Mouse (Mus musculus): Measurements from ENCODE around the gene Alox15. TPM values are rescaled to one million over a fixed set of nuclear protein-coding genes. Genes with fewer than 3 reads are reported as not detected.

Gene Alox15
- polyA plus RNA-seq (2015; fragmentation: Nextera tagmentation; extraction: Ambion mirVana), result 2.0 TPM in 2 replicates

GRCm38 (mm10) chr11:70351868-70352267 lies at the start of gene Alox15:
TSS of gene Alox15 (minus strand) at chr11:70352031.
- peak within 1 kb of the TSS; percentile 41 for H3K4me3 ChIP-seq (ENCODE audit: low read length)
- H3K4me2 ChIP-seq (replicated peaks; ENCODE audit: low read depth, low read length), result peak within 1 kb of the TSS; percentile 63
- WGBS, result under 1% methylated on average over 19 of the region's 19 CpGs
- H3K27me3 ChIP-seq (ENCODE audit: insufficient read depth, low read length), result peaks cover 41% of the 10 kb centered on the region
- no peaks in the 10 kb centered on the region for H3K9me3 ChIP-seq (ENCODE audit: low read length)
- H3K4me1 ChIP-seq (ENCODE audit: insufficient read depth, low read length), result peaks cover 10% of the 10 kb centered on the region
- H3K9ac ChIP-seq (replicated peaks; ENCODE audit: low read length), result 0 out of 2 replicates have a peak within 1 kb of the TSS, but pooled peaks have one; percentile 27
- no peak for ATAC-seq (ENCODE audit: low FRiP score, low TSS enrichment)
- H3K36me3 ChIP-seq (ENCODE audit: insufficient read depth, low read length), result no peaks in the 10 kb centered on the region
- H3K27ac ChIP-seq (ENCODE audit: low read length), result no peak within 1 kb of the TSS

GRCm38 (mm10) chr11:70389421-70389820 lies 37.6 kb upstream of the Alox15 start:
- H3K9me3 ChIP-seq (ENCODE audit: low read length), result no peaks in the 10 kb centered on the region
- 92% methylated on average over 5 of the region's 5 CpGs for WGBS
- peaks cover 21% of the 10 kb centered on the region for H3K36me3 ChIP-seq (ENCODE audit: insufficient read depth, low read length)
- no peak overlapping the region for H3K9ac ChIP-seq (replicated peaks; ENCODE audit: low read length)
- no peak overlapping the region for H3K4me3 ChIP-seq (ENCODE audit: low read length)
- no peak overlapping the region for H3K4me2 ChIP-seq (replicated peaks; ENCODE audit: low read depth, low read length)
- H3K4me1 ChIP-seq (ENCODE audit: insufficient read depth, low read length), result peaks cover 6% of the 10 kb centered on the region; the same call in 1 of the 2 replicates
- no peaks in the 10 kb centered on the region for H3K27me3 ChIP-seq (ENCODE audit: insufficient read depth, low read length)
- no peak overlapping the region for H3K27ac ChIP-seq (ENCODE audit: low read length)
- ATAC-seq (ENCODE audit: low FRiP score, low TSS enrichment), result no peak

GRCm38 (mm10) chr11:70387436-70387835 lies 35.6 kb upstream of the Alox15 start:
- no peak overlapping the region for H3K27ac ChIP-seq (ENCODE audit: low read length)
- no peak for ATAC-seq (ENCODE audit: low FRiP score, low TSS enrichment)
- WGBS, result 58% methylated on average over 5 of the region's 5 CpGs

GRCm38 (mm10) chr11:70384136-70384535 lies 32.3 kb upstream of the Alox15 start:
- H3K9ac ChIP-seq (replicated peaks; ENCODE audit: low read length), result no peak overlapping the region

More at GRCm38 (mm10) chr11:70387436-70387835, 35.6 kb upstream of the Alox15 start:
- Histone ChIP-seq H3K9me3 (ENCODE audit: low read length) (no peaks in the 10 kb centered on the region), H3K9ac (replicated peaks; ENCODE audit: low read length) (no peak overlapping the region), H3K4me3 (ENCODE audit: low read length) (no peak overlapping the region), H3K4me2 (replicated peaks; ENCODE audit: low read depth, low read length) (no peak overlapping the region), H3K36me3 (ENCODE audit: insufficient read depth, low read length) (peaks cover 13% of the 10 kb centered on the region; the same call in 1 of the 2 replicates), H3K27me3 (ENCODE audit: insufficient read depth, low read length) (no peaks in the 10 kb centered on the region), H3K4me1 (ENCODE audit: insufficient read depth, low read length) (peaks cover 8% of the 10 kb centered on the region; the same call in 1 of the 2 replicates)

GRCm38 (mm10) chr11:70381330-70381729 lies 29.5 kb upstream of the Alox15 start:
- H3K36me3 ChIP-seq (ENCODE audit: insufficient read depth, low read length), result 0 out of 2 replicates have a peak, but pooled peaks cover 3% of the 10 kb centered on the region
- H3K9me3 ChIP-seq (ENCODE audit: low read length), result no peaks in the 10 kb centered on the region
- no peaks in the 10 kb centered on the region for H3K27me3 ChIP-seq (ENCODE audit: insufficient read depth, low read length)
- no peak overlapping the region for H3K4me2 ChIP-seq (replicated peaks; ENCODE audit: low read depth, low read length)
- H3K27ac ChIP-seq (ENCODE audit: low read length), result no peak overlapping the region
- no peak overlapping the region for H3K4me3 ChIP-seq (ENCODE audit: low read length)
- no peak overlapping the region for H3K9ac ChIP-seq (replicated peaks; ENCODE audit: low read length)
- no peak for ATAC-seq (ENCODE audit: low FRiP score, low TSS enrichment)
- 45% methylated on average over 2 of the region's 2 CpGs for WGBS
- 0 out of 2 replicates have a peak, but pooled peaks cover 3% of the 10 kb centered on the region for H3K4me1 ChIP-seq (ENCODE audit: insufficient read depth, low read length)

More at GRCm38 (mm10) chr11:70384136-70384535, 32.3 kb upstream of the Alox15 start:
- no peak; the same call in 1 of the 2 replicates for ATAC-seq (ENCODE audit: low FRiP score, low TSS enrichment)
- Histone ChIP-seq H3K27ac (ENCODE audit: low read length) (no peak overlapping the region), H3K36me3 (ENCODE audit: insufficient read depth, low read length) (0 out of 2 replicates have a peak, but pooled peaks cover 3% of the 10 kb centered on the region), H3K9me3 (ENCODE audit: low read length) (no peaks in the 10 kb centered on the region), H3K4me2 (replicated peaks; ENCODE audit: low read depth, low read length) (no peak overlapping the region), H3K4me1 (ENCODE audit: insufficient read depth, low read length) (peaks cover 8% of the 10 kb centered on the region; the same call in 1 of the 2 replicates), H3K27me3 (ENCODE audit: insufficient read depth, low read length) (no peaks in the 10 kb centered on the region), H3K4me3 (ENCODE audit: low read length) (no peak overlapping the region)
- WGBS, result 34% methylated on average over 3 of the region's 3 CpGs

GRCm38 (mm10) chr11:70380478-70381005 lies 28.7 kb upstream of the Alox15 start:
- 65% methylated on average over 1 of the region's 1 CpGs for WGBS
- ATAC-seq (ENCODE audit: low FRiP score, low TSS enrichment), result no peak
- H3K36me3 ChIP-seq (ENCODE audit: insufficient read depth, low read length), result 0 out of 2 replicates have a peak, but pooled peaks cover 2% of the 10 kb centered on the region
- H3K27ac ChIP-seq (ENCODE audit: low read length), result no peak overlapping the region
- H3K9ac ChIP-seq (replicated peaks; ENCODE audit: low read length), result no peak overlapping the region
- 0 out of 2 replicates have a peak, but pooled peaks cover 3% of the 10 kb centered on the region for H3K4me1 ChIP-seq (ENCODE audit: insufficient read depth, low read length)
- H3K9me3 ChIP-seq (ENCODE audit: low read length), result no peaks in the 10 kb centered on the region
- H3K4me2 ChIP-seq (replicated peaks; ENCODE audit: low read depth, low read length), result no peak overlapping the region
- H3K4me3 ChIP-seq (ENCODE audit: low read length), result no peak overlapping the region
- no peaks in the 10 kb centered on the region for H3K27me3 ChIP-seq (ENCODE audit: insufficient read depth, low read length)

- no peak for ATAC-seq (ENCODE audit: low FRiP score, low TSS enrichment)
- Histone ChIP-seq H3K9me3 (ENCODE audit: low read length) (no peaks in the 10 kb centered on the region), H3K4me3 (ENCODE audit: low read length) (no peak overlapping the region), H3K36me3 (ENCODE audit: insufficient read depth, low read length) (no peaks in the 10 kb centered on the region), H3K27me3 (ENCODE audit: insufficient read depth, low read length) (no peaks in the 10 kb centered on the region), H3K27ac (ENCODE audit: low read length) (no peak overlapping the region), H3K9ac (replicated peaks; ENCODE audit: low read length) (no peak overlapping the region), H3K4me2 (replicated peaks; ENCODE audit: low read depth, low read length) (no peak overlapping the region), H3K4me1 (ENCODE audit: insufficient read depth, low read length) (no peaks in the 10 kb centered on the region)
- 57% methylated on average over 6 of the region's 6 CpGs for WGBS
Observed at GRCm38 (mm10) chr11:70376054-70376453, 24.2 kb upstream of the Alox15 start.

- no peaks in the 10 kb centered on the region for H3K9me3 ChIP-seq (ENCODE audit: low read length)
- 69% methylated on average over 3 of the region's 3 CpGs for WGBS
- no peak overlapping the region for H3K9ac ChIP-seq (replicated peaks; ENCODE audit: low read length)
- H3K27ac ChIP-seq (ENCODE audit: low read length), result no peak overlapping the region
- no peaks in the 10 kb centered on the region for H3K36me3 ChIP-seq (ENCODE audit: insufficient read depth, low read length)
- H3K27me3 ChIP-seq (ENCODE audit: insufficient read depth, low read length), result no peaks in the 10 kb centered on the region
- H3K4me2 ChIP-seq (replicated peaks; ENCODE audit: low read depth, low read length), result no peak overlapping the region
- no peaks in the 10 kb centered on the region for H3K4me1 ChIP-seq (ENCODE audit: insufficient read depth, low read length)
- no peak for ATAC-seq (ENCODE audit: low FRiP score, low TSS enrichment)
- H3K4me3 ChIP-seq (ENCODE audit: low read length), result no peak overlapping the region
Observed at GRCm38 (mm10) chr11:70374302-70374701, 22.5 kb upstream of the Alox15 start.

- Histone ChIP-seq H3K36me3 (ENCODE audit: insufficient read depth, low read length) (no peaks in the 10 kb centered on the region), H3K4me2 (replicated peaks; ENCODE audit: low read depth, low read length) (no peak overlapping the region), H3K27me3 (ENCODE audit: insufficient read depth, low read length) (no peaks in the 10 kb centered on the region), H3K4me1 (ENCODE audit: insufficient read depth, low read length) (no peaks in the 10 kb centered on the region), H3K4me3 (ENCODE audit: low read length) (no peak overlapping the region), H3K9ac (replicated peaks; ENCODE audit: low read length) (no peak overlapping the region), H3K27ac (ENCODE audit: low read length) (no peak overlapping the region), H3K9me3 (ENCODE audit: low read length) (no peaks in the 10 kb centered on the region)
- 51% methylated on average over 7 of the region's 7 CpGs for WGBS
- 0 out of 2 replicates have a peak, but pooled peaks have one; percentile 35 for ATAC-seq (ENCODE audit: low FRiP score, low TSS enrichment)
Observed at GRCm38 (mm10) chr11:70372849-70373557, 21.2 kb upstream of the Alox15 start.

- H3K4me3 ChIP-seq (ENCODE audit: low read length), result no peak overlapping the region
- no peaks in the 10 kb centered on the region for H3K4me1 ChIP-seq (ENCODE audit: insufficient read depth, low read length)
- no peak for ATAC-seq (ENCODE audit: low FRiP score, low TSS enrichment)
- H3K27ac ChIP-seq (ENCODE audit: low read length), result no peak overlapping the region
- H3K4me2 ChIP-seq (replicated peaks; ENCODE audit: low read depth, low read length), result no peak overlapping the region
- no peaks in the 10 kb centered on the region for H3K36me3 ChIP-seq (ENCODE audit: insufficient read depth, low read length)
- no peaks in the 10 kb centered on the region for H3K27me3 ChIP-seq (ENCODE audit: insufficient read depth, low read length)
- H3K9ac ChIP-seq (replicated peaks; ENCODE audit: low read length), result no peak overlapping the region
- no peaks in the 10 kb centered on the region for H3K9me3 ChIP-seq (ENCODE audit: low read length)
Observed at GRCm38 (mm10) chr11:70372396-70372795, 20.6 kb upstream of the Alox15 start.

All from kidney, embryonic 16.5 days (tissue).